Mouse (Mus musculus): Measurements from ENCODE around the gene Galnt12.

- TF ChIP-seq POLR2A (IDR thresholded peaks at IDR 0.05; ENCODE audit: borderline replicate concordance, insufficient read depth, low read length) (no peak), CTCF (IDR thresholded peaks at IDR 0.05; ENCODE audit: borderline replicate concordance, insufficient read depth, low read depth, low read length) (no peak)
Observed at GRCm38 (mm10) chr4:47161103-47161755, 69.5 kb downstream of the Galnt12 start.
